Mouse (Mus musculus) heart, adult 2 months (tissue): ENCODE measurements around the gene Hsd11b2. TPM values are rescaled to one million over a fixed set of nuclear protein-coding genes. Genes with fewer than 3 reads are reported as not detected.

Experiments used
- DNase-seq, 2 experiments: peaks; one replicate each; pipeline ENCODE4 v3.0.0; 2021
- H3K27ac ChIP-seq: fragments of 200-600 bp; 2 replicates; pipeline ENCODE4 v1.8.1; 2022
- H3K27me3 ChIP-seq: fragments of 200-500 bp; 2 replicates; pipeline ENCODE4 v1.6.1; 2012; ENCODE audit warnings: mild to moderate bottlenecking, low read length, inconsistent platforms, mixed read lengths; ENCODE audit not compliant: control insufficient read depth, insufficient read depth
- H3K36me3 ChIP-seq: fragments of 200-500 bp; 2 replicates; pipeline ENCODE4 v1.6.1; 2012; ENCODE audit warnings: low read length, inconsistent platforms; ENCODE audit not compliant: control insufficient read depth, insufficient read depth
- H3K4me1 ChIP-seq: fragments of 200-500 bp; 2 replicates; pipeline ENCODE4 v1.6.1; 2011; ENCODE audit warnings: low read length; ENCODE audit not compliant: control insufficient read depth, insufficient read depth
- H3K4me3 ChIP-seq: fragments of 200-600 bp; 2 replicates; pipeline ENCODE4 v1.8.1; 2022
- H3K79me2 ChIP-seq: fragments of 200-500 bp; replicated peaks from 2 replicates; pipeline ENCODE4 v1.6.1; 2012; ENCODE audit warnings: mild to moderate bottlenecking, inconsistent platforms, low read length, moderate library complexity, mixed read lengths; ENCODE audit not compliant: control insufficient read depth, insufficient read depth
- H3K9ac ChIP-seq: fragments of 200-500 bp; 2 replicates; pipeline ENCODE4 v1.6.1; 2012; ENCODE audit warnings: low read depth, mild to moderate bottlenecking, control low read depth, inconsistent platforms, low read length, mixed read lengths
- CTCF ChIP-seq: fragments of 200-600 bp; IDR thresholded peaks from 2 replicates; pipeline ENCODE4 v1.8.1; 2022; ENCODE audit warnings: antibody characterized with exemption, mild to moderate bottlenecking, moderate library complexity
- EP300 ChIP-seq: fragments of 200-500 bp; IDR thresholded peaks from 2 replicates; pipeline ENCODE4 v1.6.1; 2011; ENCODE audit warnings: low read depth, low read length, control low read depth; ENCODE audit not compliant: insufficient read depth
- POLR2A ChIP-seq: fragments of 200-500 bp; IDR thresholded peaks from 2 replicates; pipeline ENCODE4 v1.6.1; 2011; ENCODE audit warnings: mild to moderate bottlenecking, low read depth, low read length, control low read depth; ENCODE audit not compliant: insufficient read depth
- WGBS: fragments of 180-500 bp; shearing (Covaris S2); methylation state at CpG from one replicate; pipeline ENCODE4 v1.1.7; 2018; 5-methylcytosine and 5-hydroxymethylcytosine counted together
- intact Hi-C: fragments of 180-260 bp; cut with DNase I; formaldehyde crosslinking; loops from one replicate; pipeline ENCODE4 v1.15.1; 2025
- polyA plus RNA-seq: library from polyadenylated mRNA; depleted of rRNA; stranded (reverse); fragments of >200 nt; gene quantifications from 2 replicates; pipeline ENCODE4 v1.2.3, GENCODE M21; 2012
- total RNA-seq, 2 experiments: library from RNA; stranded (reverse); gene quantifications; 2 replicates each; pipeline ENCODE4 v1.2.3; 2021

Hsd11b2 gene
- total and polyA plus RNA-seq, 3 experiments: 0.08 to 0.23 TPM; not detected in 1

- WGBS: 67% methylated on average over 2 of the region's 2 CpGs
- no peak overlapping the region for H3K27ac ChIP-seq
- no peaks in the 10 kb centered on the region for H3K27me3 ChIP-seq
- H3K9ac ChIP-seq: no peak overlapping the region
- peaks cover 23% of the 10 kb centered on the region for H3K4me1 ChIP-seq
- intact Hi-C loops: loop anchor here (5.0 kb wide), 2 partner anchors 138 to 153 kb away; partner anchors contain the start of genes Kctd19 and Lrrc36
- TF ChIP-seq CTCF (no peak), POLR2A (no peak), EP300 (no peak)
- H3K79me2 ChIP-seq: peaks cover under 1% of the 10 kb centered on the region
- no peak overlapping the region for H3K4me3 ChIP-seq
- no peaks in the 10 kb centered on the region; the same call in 1 of the 2 replicates for H3K36me3 ChIP-seq
- DNase-seq: no peak
Observed at GRCm38 (mm10) chr8:105550083-105550482, 31.5 kb downstream of the Hsd11b2 start.

GRCm38 (mm10) chr8:105552032-105552431 lies 33.5 kb downstream of the Hsd11b2 start:
- H3K4me3 ChIP-seq: no peak overlapping the region
- 77% methylated on average over 2 of the region's 2 CpGs for WGBS

GRCm38 (mm10) chr8:105552824-105553223 lies 34.3 kb downstream of the Hsd11b2 start:
- 16% methylated on average over 1 of the region's 1 CpGs for WGBS
- TF ChIP-seq POLR2A (no peak), CTCF (no peak), EP300 (no peak)
- DNase-seq: no peak
- H3K27ac ChIP-seq: no peak overlapping the region
- H3K9ac ChIP-seq: no peak overlapping the region
- H3K4me3 ChIP-seq: no peak overlapping the region
- peaks cover 2% of the 10 kb centered on the region for H3K79me2 ChIP-seq
- H3K27me3 ChIP-seq: no peaks in the 10 kb centered on the region
- peaks cover 4% of the 10 kb centered on the region for H3K4me1 ChIP-seq
- H3K36me3 ChIP-seq: no peaks in the 10 kb centered on the region
- intact Hi-C loops: loop anchor here (5.0 kb wide), 2 partner anchors 141 to 156 kb away; partner anchors contain the start of genes Kctd19 and Lrrc36

More at GRCm38 (mm10) chr8:105552032-105552431, 33.5 kb downstream of the Hsd11b2 start:
- DNase-seq: no peak
- Histone ChIP-seq H3K27me3 (no peaks in the 10 kb centered on the region), H3K79me2 (peaks cover 2% of the 10 kb centered on the region), H3K27ac (no peak overlapping the region), H3K36me3 (no peaks in the 10 kb centered on the region), H3K9ac (no peak overlapping the region), H3K4me1 (peaks cover 7% of the 10 kb centered on the region)
- intact Hi-C loops: loop anchor here (5.0 kb wide), 2 partner anchors 140 to 155 kb away; partner anchors contain the start of genes Kctd19 and Lrrc36
- no peak for TF ChIP-seq POLR2A
- no peak for TF ChIP-seq EP300
- no peak for TF ChIP-seq CTCF

GRCm38 (mm10) chr8:105554087-105554486 lies 35.5 kb downstream of the Hsd11b2 start:
- intact Hi-C loops: loop anchor here (1.0 to 5.0 kb wide), 5 partner anchors 21 to 157 kb away; partner anchors contain the start of genes Kctd19 and Lrrc36
- H3K4me1 ChIP-seq: peaks cover 4% of the 10 kb centered on the region
- peak; percentile 54 to 59 for DNase-seq
- TF ChIP-seq POLR2A (no peak), EP300 (peak; percentile 89), CTCF (peak; percentile 98)
- H3K79me2 ChIP-seq: peaks cover 2% of the 10 kb centered on the region
- no peaks in the 10 kb centered on the region for H3K36me3 ChIP-seq
- H3K4me3 ChIP-seq: no peak overlapping the region
- H3K27me3 ChIP-seq: no peaks in the 10 kb centered on the region
- H3K9ac ChIP-seq: no peak overlapping the region
- H3K27ac ChIP-seq: no peak overlapping the region

GRCm38 (mm10) chr8:105555230-105555629 lies 36.7 kb downstream of the Hsd11b2 start:
- H3K27me3 ChIP-seq: no peaks in the 10 kb centered on the region
- H3K27ac ChIP-seq: no peak overlapping the region
- intact Hi-C loops: loop anchor here (2.0 kb wide), 1 partner anchor 22 kb away; no protein-coding TSS in a partner anchor
- peaks cover 4% of the 10 kb centered on the region for H3K4me1 ChIP-seq
- no peak overlapping the region for H3K4me3 ChIP-seq
- TF ChIP-seq CTCF: no peak
- TF ChIP-seq EP300: no peak
- no peak for TF ChIP-seq POLR2A
- WGBS: 89% methylated on average over 3 of the region's 3 CpGs
- no peaks in the 10 kb centered on the region for H3K36me3 ChIP-seq
- DNase-seq: no peak
- peaks cover 4% of the 10 kb centered on the region for H3K79me2 ChIP-seq
- no peak overlapping the region for H3K9ac ChIP-seq

GRCm38 (mm10) chr8:105562863-105563262 lies 44.3 kb downstream of the Hsd11b2 start:
- Histone ChIP-seq H3K27ac (no peak overlapping the region), H3K4me3 (no peak overlapping the region), H3K79me2 (peaks cover 3% of the 10 kb centered on the region), H3K9ac (no peak overlapping the region), H3K4me1 (peaks cover 6% of the 10 kb centered on the region), H3K27me3 (no peaks in the 10 kb centered on the region), H3K36me3 (peaks cover 3% of the 10 kb centered on the region)
- WGBS: 76% methylated on average over 3 of the region's 3 CpGs
- no peak for DNase-seq
- intact Hi-C loops: no loop called here
- no peak for TF ChIP-seq CTCF
- no peak for TF ChIP-seq POLR2A
- no peak for TF ChIP-seq EP300
